Mouse (Mus musculus) hindbrain, postnatal 0 days (tissue): Measurements from ENCODE around the gene Bbs9. TPM values are rescaled to one million over a fixed set of nuclear protein-coding genes. Genes with fewer than 3 reads are reported as not detected.
"Not testable (repeated sequence)": the region's sequence is repeated elsewhere in the genome, so short reads cannot be mapped to it uniquely, and the experiment has no call there.

Experiments
- ATAC-seq: fragments of 200-750 bp; cut with Nextera tagmentation; 2 replicates; pipeline ENCODE4 v1.8.0; 2017; ENCODE audit warnings: mild to moderate bottlenecking, moderate TSS enrichment, moderate library complexity
- DNase-seq: peaks from one replicate; pipeline ENCODE4 v3.0.0-alpha.2; 2015; ENCODE audit warnings: low spot score
- H3K27ac ChIP-seq: fragments of 300-500 bp; sonication (generic); 2 replicates; pipeline ENCODE4 v1.5.1; 2014; ENCODE audit warnings: mild to moderate bottlenecking
- H3K27me3 ChIP-seq: fragments of 300-500 bp; sonication (generic); 2 replicates; pipeline ENCODE4 v1.6.1; 2014; ENCODE audit warnings: low read length, mixed read lengths; ENCODE audit not compliant: insufficient read depth
- H3K36me3 ChIP-seq: fragments of 300-500 bp; sonication (generic); 2 replicates; pipeline ENCODE4 v1.6.1; 2014; ENCODE audit warnings: low read length, mixed read lengths; ENCODE audit not compliant: insufficient read depth
- H3K4me1 ChIP-seq: fragments of 300-500 bp; sonication (generic); 2 replicates; pipeline ENCODE4 v1.6.1; 2014; ENCODE audit warnings: antibody characterized with exemption, low read length, mixed read lengths; ENCODE audit not compliant: insufficient read depth
- H3K4me2 ChIP-seq: fragments of 300-500 bp; sonication (generic); 2 replicates; pipeline ENCODE4 v1.6.1; 2014; ENCODE audit warnings: low read depth, mild to moderate bottlenecking, low read length, moderate library complexity, mixed read lengths
- H3K4me3 ChIP-seq: fragments of 300-500 bp; sonication (generic); 2 replicates; pipeline ENCODE4 v1.5.1; 2014; ENCODE audit warnings: low read length
- H3K9ac ChIP-seq: fragments of 300-500 bp; sonication (generic); replicated peaks from 2 replicates; pipeline ENCODE4 v1.6.1; 2014; ENCODE audit warnings: mild to moderate bottlenecking, low read length, moderate library complexity, mixed read lengths
- H3K9me3 ChIP-seq: fragments of 300-500 bp; sonication (generic); 2 replicates; pipeline ENCODE4 v1.6.1; 2016; ENCODE audit warnings: low read length, mixed read lengths
- CTCF ChIP-seq: IDR thresholded peaks from 2 replicates; pipeline ENCODE4 v1.5.1; 2016; ENCODE audit warnings: antibody characterized with exemption, control low read depth, low read depth
- WGBS: fragments of 180-500 bp; shearing (Covaris S2); extraction: QIAGEN DNeasy Blood & Tissue Kit; methylation state at CpG from one replicate; pipeline ENCODE4 v1.1.7; 2014; 5-methylcytosine and 5-hydroxymethylcytosine counted together
- polyA plus RNA-seq: library from polyadenylated mRNA; unstranded; fragments of >200 nt; fragmentation: Nextera tagmentation; extraction: Ambion mirVana; gene quantifications from 2 replicates; pipeline ENCODE4 v1.2.1, GENCODE M21; 2015
- total RNA-seq: library from RNA; depleted of rRNA; stranded (reverse); fragments of >200 nt; gene quantifications from 2 replicates; pipeline ENCODE4 v1.2.3, GENCODE M21; 2014

The Bbs9 gene
- total and polyA plus RNA-seq, 2 experiments from 2014 or later: 15.2 to 27.5 TPM

DNA sequence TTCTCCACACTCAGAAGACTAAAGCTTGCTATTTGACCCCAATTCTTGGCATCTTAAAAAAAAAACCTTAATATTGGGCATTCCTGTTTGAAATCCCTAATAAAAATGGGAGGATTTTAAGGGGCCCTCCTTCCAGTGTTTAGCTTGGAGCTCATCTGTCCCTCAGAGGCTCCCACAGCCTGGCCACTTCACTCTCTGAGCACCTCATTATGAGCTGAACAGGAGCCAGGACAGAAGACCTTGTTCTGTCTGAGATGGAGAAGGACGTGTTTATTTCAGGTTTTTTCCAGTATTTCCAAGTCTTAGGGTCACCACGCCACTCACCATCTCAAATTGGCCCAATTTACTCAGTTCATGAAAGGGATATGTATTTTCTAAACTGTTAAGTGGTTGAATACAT is 370.5 kb downstream of the Bbs9 start:
- Histone ChIP-seq H3K4me3 (no peak overlapping the region), H3K36me3 (no peaks in the 10 kb centered on the region), H3K9ac (no peak overlapping the region), H3K4me1 (no peaks in the 10 kb centered on the region), H3K27ac (no peak overlapping the region), H3K4me2 (no peak overlapping the region), H3K9me3 (no peaks in the 10 kb centered on the region), H3K27me3 (no peaks in the 10 kb centered on the region)
- 94% methylated on average over 2 of the region's 2 CpGs for WGBS
- ATAC-seq (no peak), DNase-seq (no peak)
- no peak for TF ChIP-seq CTCF

DNA sequence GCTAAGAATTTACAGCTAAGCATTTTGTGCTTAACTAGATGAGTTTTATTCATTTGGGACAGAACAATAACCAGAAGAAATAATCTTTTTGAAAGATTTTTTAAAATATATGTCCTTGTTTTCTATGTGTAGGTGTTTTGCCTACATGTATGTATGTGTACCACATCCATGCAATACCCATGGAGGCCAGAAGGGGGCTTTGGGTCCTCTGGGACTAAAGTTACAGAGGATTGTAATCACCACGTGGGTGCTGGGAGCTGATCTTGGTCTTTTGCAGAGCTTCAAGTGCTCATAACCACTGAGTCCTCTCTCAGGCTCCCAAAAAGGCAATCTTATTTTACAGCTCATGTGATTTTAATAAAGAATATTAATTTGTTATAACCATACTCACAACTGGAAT is 371.3 kb downstream of the Bbs9 start:
- no peak for TF ChIP-seq CTCF
- DNase-seq (no peak), ATAC-seq (no peak)
- Histone ChIP-seq H3K27ac (no peak overlapping the region), H3K36me3 (no peaks in the 10 kb centered on the region), H3K4me2 (no peak overlapping the region), H3K27me3 (no peaks in the 10 kb centered on the region), H3K4me3 (no peak overlapping the region), H3K4me1 (no peaks in the 10 kb centered on the region), H3K9me3 (no peaks in the 10 kb centered on the region), H3K9ac (no peak overlapping the region)
- WGBS: 71% methylated on average over 1 of the region's 1 CpGs

DNA sequence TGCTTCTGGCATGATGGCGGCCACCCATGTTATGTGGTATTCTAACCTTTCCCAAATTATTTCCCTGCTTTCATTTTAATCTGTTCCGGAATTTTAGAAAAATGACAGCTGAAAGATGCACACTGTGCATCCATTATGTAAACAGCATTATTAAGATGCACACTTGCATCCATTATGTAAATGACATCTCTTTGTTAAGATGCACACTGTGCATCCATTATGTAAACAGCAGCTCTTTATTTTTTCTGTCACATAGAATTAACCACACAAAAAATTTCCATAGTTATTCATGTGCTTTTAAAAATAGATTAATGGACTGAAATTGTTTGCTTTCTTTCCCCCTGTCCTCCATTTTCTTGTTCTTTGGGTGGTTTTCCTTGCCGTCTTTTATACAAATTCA is 373.3 kb downstream of the Bbs9 start:
- Histone ChIP-seq H3K36me3 (no peaks in the 10 kb centered on the region), H3K27me3 (no peaks in the 10 kb centered on the region), H3K4me2 (no peak overlapping the region), H3K9ac (no peak overlapping the region), H3K4me3 (no peak overlapping the region), H3K4me1 (no peaks in the 10 kb centered on the region), H3K9me3 (no peaks in the 10 kb centered on the region), H3K27ac (no peak overlapping the region)
- WGBS: 42% methylated on average over 3 of the region's 3 CpGs
- ATAC-seq (no peak), DNase-seq (no peak)
- TF ChIP-seq CTCF: no peak

GRCm38 (mm10) chr9:22849212-22849611 is 373.7 kb downstream of the Bbs9 start:
- Histone ChIP-seq H3K4me1 (no peaks in the 10 kb centered on the region), H3K9me3 (no peaks in the 10 kb centered on the region), H3K9ac (no peak overlapping the region), H3K36me3 (no peaks in the 10 kb centered on the region), H3K27ac (no peak overlapping the region), H3K27me3 (no peaks in the 10 kb centered on the region), H3K4me2 (no peak overlapping the region), H3K4me3 (no peak overlapping the region)
- no peak for TF ChIP-seq CTCF
- WGBS: 45% methylated on average over 4 of the region's 4 CpGs
- no peak for DNase-seq
- ATAC-seq: peak; percentile 35; the same call in 1 of the 2 replicates

DNA sequence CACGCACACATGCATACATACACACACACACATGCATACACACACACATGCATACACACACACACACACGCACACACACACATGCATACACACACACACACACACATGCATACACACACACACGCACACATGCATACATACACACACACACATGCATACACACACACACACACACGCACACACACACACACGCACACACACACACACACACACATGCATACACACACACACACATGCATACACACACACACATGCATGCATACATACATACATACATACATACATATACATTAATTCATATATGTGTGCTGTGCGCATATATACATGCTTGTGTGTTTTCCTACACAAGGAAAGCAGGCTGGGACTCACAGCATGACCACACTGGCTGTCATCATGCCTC is 393.6 kb downstream of the Bbs9 start:
- DNase-seq, H3K4me3 ChIP-seq, H3K4me2 ChIP-seq, H3K27me3 ChIP-seq, H3K9me3 ChIP-seq, H3K36me3 ChIP-seq, ATAC-seq, H3K4me1 ChIP-seq, H3K9ac ChIP-seq, H3K27ac ChIP-seq: not testable (repeated sequence)
- 92% methylated on average over 6 of the region's 6 CpGs for WGBS

DNA sequence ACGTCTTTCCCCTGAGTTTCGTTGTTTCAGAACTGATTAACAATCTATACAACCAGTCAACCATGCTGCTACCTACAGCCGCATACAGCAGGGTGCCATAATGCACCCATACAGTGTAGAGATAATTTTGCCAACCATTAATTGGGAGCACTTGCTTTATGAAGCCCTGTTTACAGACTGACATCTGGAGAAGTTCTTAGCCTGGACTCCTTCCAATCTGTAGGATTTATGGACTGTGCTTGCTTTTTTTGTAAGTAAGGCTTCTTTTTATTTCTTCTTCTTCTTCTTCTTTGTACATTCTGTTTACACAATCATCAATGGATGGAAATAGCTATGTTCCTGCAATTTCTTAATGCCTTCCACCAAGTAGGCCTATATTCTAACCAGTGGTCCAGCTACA is 395.1 kb downstream of the Bbs9 start:
- Histone ChIP-seq H3K27ac (no peak overlapping the region), H3K9ac (no peak overlapping the region), H3K4me1 (no peaks in the 10 kb centered on the region), H3K27me3 (no peaks in the 10 kb centered on the region), H3K4me2 (no peak overlapping the region), H3K4me3 (no peak overlapping the region), H3K9me3 (no peaks in the 10 kb centered on the region), H3K36me3 (no peaks in the 10 kb centered on the region)
- no peak for DNase-seq
- no peak for ATAC-seq
- no peak for TF ChIP-seq CTCF
- WGBS: 67% methylated on average over 3 of the region's 3 CpGs

DNA sequence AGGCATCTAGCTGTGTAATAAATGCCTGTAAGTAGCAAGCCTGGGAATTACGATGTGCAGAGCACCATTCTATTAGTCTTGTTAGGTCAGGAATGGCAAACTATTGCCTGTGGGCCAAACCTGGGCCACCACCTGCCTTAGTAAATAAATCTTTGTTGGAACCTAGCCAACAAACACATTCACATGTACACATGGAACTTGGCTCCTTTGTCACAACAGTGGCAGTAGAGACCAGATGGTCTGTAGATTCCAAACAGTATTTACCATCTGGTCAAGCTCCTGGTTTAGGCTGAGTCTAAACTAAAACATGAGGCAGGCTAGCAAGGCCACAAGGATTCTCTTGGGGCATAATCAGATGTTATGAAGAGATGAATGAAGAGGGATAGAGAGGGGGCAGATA is 399.7 kb downstream of the Bbs9 start:
- peak; percentile 79 for ATAC-seq

More for the DNA sequence above, 399.7 kb downstream of the Bbs9 start:
- WGBS: 41% methylated on average over 1 of the region's 1 CpGs
- H3K9me3 ChIP-seq: no peaks in the 10 kb centered on the region
- H3K9ac ChIP-seq: no peak overlapping the region
- H3K4me3 ChIP-seq: no peak overlapping the region
- H3K27ac ChIP-seq: no peak overlapping the region
- TF ChIP-seq CTCF: no peak
- no peaks in the 10 kb centered on the region for H3K36me3 ChIP-seq
- DNase-seq: peak; percentile 71
- no peaks in the 10 kb centered on the region for H3K27me3 ChIP-seq
- H3K4me1 ChIP-seq: no peaks in the 10 kb centered on the region
- H3K4me2 ChIP-seq: no peak overlapping the region
